Mouse (Mus musculus) bone marrow macrophage, adult 2 months (primary cell): ENCODE measurements around the gene Ank3.

Experiments
- CTCF ChIP-seq: IDR thresholded peaks from 2 replicates; pipeline ENCODE4 v1.5.1; 2012; ENCODE audit warnings: low read depth, mild to moderate bottlenecking, low read length, moderate library complexity
- POLR2A ChIP-seq: IDR thresholded peaks from 2 replicates; pipeline ENCODE4 v1.6.1; 2012; ENCODE audit warnings: mild to moderate bottlenecking, low read depth, low read length, borderline replicate concordance

DNA sequence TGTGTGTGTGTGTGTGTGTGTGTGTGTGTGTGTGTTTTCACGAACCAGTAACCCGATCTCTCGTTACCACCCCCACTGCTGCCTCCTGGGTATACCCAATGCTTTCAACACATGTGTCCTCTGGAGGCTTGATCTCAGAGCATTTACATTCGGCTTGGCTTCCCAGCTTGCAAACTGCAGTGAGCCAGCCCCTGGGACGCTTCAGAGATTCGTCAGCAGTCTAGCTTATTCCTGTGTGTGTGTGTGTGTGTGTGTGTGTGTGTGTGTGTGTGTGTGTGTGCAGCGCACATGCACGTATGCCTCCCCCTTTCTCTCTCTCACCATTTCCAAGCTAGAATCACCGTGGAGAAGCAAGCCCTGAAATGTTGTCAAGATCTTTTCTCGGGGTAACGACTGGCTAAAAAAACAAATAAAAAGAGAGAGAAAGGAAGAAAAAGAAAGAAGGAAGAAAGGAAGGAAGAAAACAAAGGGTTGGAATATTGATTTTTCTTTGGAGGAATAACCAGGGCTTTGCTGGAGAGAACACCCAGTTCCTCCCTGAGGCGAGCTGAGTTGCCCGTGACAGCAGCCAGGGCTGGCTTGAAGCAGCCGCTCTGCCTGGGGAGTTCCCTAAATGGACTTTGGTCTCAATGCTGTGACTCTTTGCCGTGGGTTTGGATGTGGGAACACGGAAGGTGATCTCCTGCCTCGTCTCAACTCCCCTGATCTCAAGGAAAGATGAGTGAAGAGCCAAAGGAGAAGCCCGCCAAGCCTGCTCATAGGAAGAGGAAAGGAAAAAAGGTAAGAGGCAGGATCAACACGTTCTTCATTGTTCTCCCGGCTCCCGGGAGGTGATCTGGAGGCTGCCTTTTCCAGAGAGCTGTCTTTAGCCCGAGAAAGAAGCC lies 135.2 kb downstream of the Ank3 start:
- TF ChIP-seq CTCF = no peak
- no peak for TF ChIP-seq POLR2A
